Mouse (Mus musculus): Measurements from ENCODE around the gene Ybx2.

Ybx2 gene

DNA sequence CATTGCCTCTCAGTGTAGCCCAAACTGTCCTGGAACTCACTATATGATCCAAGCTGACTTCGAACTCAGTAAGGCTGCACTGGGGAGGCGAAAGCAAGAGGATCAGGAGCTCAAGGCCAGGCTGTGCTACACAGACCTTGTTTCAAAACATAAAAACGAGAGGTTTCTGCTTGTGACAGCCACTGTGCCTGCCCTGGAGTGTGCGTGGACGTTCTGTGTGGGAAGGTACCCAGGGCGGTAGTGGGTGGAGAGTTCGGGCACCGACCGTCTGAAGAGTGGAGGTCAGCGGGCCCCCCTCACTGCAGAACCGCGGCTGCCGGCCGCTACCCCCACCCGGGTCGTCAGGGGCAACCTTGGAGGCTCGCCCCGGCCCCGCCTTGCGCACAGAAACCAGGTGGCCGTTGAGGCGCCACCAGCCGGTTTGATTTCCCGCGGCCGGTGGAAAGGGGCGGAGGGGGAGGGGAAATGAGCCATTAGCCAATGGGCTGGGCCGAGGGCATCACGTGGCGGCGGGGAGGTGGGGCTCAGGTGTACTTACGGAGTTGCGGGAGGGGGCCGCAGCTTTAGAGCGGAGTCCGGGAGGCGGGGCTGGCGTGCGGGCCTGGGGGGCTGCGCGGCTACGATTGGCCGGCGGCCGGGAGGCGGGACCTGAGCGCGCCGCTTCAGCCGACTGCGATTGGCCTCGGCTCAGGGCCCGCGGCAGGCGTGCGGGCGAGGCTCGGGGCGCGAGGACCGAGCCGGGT lies at the start of gene Ybx2:
TSS of gene Ybx2 (plus strand) at position 660 of the 743 bp plus-strand sequence.
- DNase-seq (ENCODE audit: low read depth), result peak; percentile 91

DNA sequence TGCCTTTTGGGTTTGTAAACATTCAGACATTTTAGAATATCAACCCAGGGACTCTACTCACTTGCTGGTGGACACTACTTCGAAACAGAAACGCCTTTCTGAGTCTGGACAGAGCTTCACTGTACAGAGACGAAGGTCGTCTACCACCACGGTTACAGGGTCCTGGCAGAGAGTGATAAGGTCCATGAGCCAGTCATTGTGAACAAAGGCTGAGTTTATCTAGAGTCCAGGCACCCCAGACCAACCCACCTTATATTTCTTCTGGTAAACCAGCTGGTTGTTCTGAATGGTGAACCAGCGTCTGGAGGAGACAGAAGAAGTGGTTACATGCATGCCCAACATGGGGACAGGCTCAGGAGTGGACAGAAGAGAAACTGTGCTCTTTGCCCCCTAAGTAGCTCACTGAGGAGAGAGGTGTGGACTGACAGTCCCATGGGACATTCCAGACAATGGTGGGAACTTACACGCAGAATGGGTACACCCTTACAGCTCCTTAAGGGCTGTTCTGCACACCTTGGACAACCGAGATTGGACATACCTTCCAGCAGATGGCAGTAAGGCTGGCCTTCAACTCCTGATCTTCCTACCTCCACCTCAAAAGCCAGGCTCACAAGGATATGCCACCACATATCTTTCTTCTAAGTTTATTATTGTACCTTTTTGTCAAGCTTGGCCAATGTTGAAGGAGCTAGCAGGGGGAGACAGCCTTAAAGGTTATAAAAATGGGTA lies 48.5 kb upstream of the Ybx2 start:
- DNase-seq (ENCODE audit: low read depth), result peak; percentile 32

DNA sequence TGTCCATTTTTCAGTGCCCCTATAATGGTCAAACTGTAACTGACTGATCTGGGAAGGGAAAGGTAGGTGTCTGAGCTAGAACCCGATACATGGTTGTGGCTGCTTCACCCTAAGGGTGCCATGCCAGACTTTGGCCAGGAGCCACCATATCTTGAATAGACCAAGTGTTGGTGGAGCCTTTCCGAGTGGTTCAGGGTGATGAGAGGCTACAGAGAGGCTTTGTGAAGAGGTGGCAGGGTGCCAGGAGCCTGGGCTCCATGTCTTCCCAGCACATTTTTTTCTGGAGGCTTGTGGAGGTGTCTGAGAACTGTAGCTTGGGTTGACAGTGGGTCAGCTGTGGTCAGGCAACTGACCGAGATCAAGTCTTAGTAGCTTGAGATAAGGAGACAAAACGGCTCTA lies 44.1 kb upstream of the Ybx2 start:
- no peak for DNase-seq (ENCODE audit: low read depth)

DNA sequence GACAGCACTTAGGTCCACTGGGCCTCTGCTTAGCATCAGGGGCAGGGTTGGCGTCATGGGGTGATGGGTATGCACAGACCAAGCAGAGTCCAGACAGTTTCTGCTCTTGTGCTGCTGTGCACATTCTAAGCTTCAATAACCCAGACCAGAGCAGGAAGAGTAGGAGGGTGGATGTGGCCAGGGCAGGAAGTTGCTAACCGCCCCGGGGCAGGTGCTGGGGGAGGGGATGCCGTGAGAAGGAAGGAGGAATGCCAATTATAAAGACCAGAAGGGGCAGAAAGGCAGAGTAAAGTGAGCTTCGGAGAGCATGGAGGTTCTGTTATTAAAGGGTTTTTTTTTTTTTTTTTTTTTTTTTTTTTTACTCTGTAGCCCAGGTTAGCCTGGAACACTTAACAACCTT lies 40.9 kb upstream of the Ybx2 start:
- DNase-seq (ENCODE audit: low read depth), result peak; percentile 91

DNA sequence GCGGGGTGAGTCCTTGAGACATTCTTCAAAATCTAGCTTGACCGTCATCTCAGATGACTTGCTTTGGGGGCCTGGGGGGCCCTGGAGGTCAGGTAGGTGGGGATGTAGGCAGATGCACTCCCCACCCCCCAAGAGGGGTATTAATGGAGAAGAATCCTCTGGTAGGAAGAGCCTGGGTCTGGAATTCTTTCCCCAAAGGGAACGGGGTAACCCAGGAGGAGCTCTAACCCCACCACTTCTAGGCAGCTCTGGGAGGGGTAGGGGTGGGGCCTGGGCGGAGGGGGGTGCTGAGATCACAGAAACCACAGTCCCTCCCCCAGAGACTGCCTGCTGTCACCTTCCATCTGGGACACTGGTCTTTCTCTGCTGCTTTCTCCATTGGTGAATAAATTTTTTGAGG lies 40.3 kb upstream of the Ybx2 start, which contains the start of gene Acap1:
TSS of gene Acap1 (minus strand) at position 249 of the 400 bp plus-strand sequence.
- peak; percentile 88 for DNase-seq (ENCODE audit: low read depth)

DNA sequence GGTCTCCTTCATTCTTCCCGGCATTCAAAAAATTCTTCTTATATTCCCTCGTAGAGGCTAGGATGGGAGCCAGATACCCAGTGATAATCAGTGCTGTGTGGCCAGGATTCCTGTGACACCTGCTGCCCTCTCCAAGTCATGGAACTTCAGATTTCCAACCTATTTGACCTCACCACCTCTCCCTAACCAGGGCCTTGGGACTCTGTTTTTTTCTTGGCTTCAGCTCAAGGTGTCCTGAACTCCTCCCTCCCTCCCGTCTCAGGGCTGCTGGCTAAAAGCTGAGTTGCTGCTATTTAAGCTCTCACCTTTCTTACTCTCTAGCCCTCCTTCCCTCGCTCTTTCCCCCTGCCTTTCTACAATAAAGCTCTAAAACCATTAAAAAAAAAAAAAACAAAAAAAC lies 35.7 kb upstream of the Ybx2 start:
- DNase-seq (ENCODE audit: low read depth), result no peak

DNA sequence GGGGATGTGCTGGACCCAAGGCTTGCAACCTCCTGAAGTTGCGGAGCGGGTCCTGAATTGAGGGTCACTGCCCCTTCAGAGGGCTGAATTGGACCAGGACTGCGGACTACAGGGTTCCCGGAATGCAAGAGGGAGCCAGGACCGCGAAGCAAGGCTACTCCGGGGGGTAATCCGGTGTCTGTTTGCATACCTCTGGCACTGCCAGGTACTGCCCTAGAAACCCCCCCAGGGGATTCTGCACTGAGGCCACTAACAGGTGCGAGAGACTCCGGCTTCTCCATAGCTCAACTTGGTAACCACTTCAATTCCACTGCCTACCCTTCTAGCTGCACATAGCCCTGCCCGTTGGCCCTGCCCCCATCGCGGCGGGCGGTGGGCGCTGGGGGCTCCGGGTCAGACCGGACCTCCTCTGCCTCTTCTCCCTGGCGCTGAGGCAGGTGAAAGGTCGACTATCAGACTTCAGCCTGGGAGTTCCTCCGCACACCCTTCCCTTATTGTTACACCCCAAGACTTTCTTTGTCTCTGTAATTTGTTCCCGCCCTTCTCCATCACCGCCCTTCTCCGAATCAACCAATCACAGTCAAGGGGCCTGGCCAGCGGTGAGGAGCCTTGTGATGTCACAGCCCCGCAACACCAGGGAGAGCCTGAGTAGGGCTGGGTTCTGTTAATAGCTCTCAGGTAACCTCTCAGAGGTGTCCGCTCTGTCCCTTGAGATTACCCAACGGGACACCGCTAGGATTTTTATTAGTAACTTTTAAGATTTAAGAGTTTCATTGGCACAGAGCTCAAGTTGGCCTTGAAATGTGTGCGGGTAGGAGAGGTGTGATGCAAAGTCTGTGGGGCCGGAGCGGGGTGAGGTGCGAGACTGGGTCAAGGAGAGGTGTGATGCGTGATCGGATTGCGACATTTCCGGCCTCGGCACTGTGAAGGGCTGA lies 34.9 kb upstream of the Ybx2 start, which contains the start of the genes 2810408A11Rik and Neurl4:
TSS of gene 2810408A11Rik (minus strand) at position 517 of the 935 bp plus-strand sequence.
TSS of gene Neurl4 (plus strand) at position 602 of the 935 bp plus-strand sequence.
- DNase-seq (ENCODE audit: low read depth), result peak; percentile 98

DNA sequence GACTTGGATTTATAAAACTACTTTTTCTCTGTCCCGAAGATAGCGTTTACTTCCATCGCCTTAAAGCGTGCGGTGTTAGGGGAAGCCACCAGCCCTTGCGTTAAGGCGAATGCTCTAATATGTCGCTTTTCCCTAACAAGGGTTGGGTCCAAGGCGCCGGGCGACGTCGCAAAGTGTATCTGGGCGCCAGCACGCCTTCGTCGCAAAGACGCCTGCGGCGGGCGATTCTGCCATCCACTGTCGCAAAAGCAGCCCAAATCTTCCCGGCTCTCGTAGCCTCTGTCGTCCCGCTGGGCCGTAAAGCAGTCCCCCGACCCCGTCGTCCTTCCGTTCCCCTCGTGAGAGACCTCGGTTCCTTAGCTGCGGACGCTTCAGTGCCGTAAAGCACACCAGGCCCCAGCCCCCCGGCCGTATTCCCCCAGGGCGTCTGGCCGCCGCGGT lies 34.2 kb upstream of the Ybx2 start:
- peak; percentile 94 for DNase-seq (ENCODE audit: low read depth)

DNA sequence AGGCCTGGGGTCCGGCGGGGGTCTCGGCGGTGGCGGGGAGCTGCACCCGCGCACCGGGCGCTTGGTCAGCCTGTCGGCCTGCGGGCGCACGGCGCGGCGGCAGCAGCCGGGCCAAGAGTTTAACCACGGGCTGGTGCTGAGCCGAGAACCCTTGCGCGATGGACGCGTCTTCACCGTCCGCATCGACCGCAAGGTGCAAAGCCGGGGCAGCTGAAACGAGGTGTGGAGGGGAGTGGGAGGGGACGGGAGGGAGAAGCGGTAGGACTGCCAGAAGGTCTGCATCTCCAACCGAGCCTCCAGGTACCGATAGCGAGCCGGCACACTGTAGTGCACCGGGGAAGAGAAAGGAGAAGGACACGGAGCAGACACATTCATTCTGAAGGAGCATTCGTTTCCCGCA lies 33.6 kb upstream of the Ybx2 start:
- no peak for DNase-seq (ENCODE audit: low read depth)

DNA sequence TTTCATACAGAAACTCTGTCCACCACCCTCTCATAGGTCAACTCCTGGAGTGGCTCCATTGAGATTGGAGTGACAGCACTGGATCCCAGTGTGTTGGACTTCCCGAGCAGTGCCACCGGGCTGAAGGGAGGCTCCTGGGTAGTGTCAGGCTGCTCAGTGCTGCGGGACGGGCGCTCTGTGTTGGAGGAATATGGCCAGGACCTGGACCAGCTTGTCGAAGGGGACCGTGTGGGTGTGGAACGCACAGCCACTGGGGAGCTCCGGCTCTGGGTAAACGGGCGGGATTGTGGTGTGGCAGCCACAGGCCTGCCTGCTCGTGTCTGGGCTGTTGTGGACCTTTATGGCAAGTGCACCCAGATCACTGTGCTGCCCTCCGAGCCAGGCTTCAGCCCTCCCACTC lies 32.6 kb upstream of the Ybx2 start:
- no peak for DNase-seq (ENCODE audit: low read depth)

DNA sequence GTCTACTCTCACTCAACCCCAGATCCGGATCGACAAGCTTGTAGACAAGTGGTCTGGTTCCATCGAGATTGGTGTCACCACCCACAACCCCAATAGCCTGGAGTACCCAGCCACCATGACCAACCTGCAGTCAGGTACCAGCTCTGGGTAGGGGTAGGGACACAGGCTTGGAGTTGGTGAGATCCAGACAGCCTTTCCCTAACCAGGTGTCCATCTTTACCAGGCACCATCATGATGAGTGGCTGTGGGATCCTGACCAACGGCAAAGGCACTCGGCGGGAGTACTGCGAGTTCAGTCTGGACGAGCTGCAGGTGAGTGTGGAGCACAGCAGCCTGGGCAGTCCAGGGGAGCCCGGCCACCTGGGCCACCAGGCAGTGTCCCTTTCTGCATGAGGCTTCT lies 31.3 kb upstream of the Ybx2 start:
- DNase-seq (ENCODE audit: low read depth), result no peak

DNA sequence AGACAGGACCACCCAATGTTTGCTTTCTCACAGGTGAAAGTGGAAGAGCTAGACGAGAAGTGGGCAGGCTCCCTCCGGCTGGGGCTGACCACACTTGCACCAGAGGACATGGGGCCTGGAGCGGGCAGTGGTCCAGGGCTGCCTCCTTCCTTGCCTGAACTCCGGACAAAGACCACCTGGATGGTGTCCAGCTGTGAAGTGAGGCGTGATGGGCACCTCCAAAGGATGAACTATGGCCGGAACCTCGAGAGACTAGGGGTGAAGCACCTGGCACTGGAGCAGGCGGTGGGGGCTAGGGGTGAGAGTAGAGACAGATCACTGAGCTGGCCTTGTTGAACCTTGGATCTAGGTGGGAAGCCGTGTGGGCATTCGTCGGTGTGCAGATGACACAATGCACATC lies 27.0 kb upstream of the Ybx2 start:
- DNase-seq (ENCODE audit: low read depth), result no peak

DNA sequence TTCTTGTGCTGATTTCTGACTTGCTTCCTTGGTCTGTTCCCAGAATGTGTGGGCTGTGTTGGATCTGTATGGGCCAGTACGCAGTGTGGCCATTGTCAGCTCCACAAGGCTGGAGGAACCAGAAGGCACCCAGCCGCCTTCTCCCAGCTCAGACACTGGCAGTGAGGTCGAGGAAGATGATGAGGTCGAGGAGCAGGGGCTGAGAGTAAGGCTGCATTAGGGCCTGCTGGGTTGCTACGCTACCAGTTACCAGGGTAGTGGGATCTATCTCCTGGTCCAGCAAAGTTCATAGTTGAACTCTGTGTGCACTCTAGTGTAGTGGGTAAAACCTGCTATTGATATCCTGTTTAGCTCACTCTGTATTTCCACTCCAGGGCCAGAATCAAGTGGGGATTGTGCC lies 26.4 kb upstream of the Ybx2 start:
- no peak for DNase-seq (ENCODE audit: low read depth)

DNA sequence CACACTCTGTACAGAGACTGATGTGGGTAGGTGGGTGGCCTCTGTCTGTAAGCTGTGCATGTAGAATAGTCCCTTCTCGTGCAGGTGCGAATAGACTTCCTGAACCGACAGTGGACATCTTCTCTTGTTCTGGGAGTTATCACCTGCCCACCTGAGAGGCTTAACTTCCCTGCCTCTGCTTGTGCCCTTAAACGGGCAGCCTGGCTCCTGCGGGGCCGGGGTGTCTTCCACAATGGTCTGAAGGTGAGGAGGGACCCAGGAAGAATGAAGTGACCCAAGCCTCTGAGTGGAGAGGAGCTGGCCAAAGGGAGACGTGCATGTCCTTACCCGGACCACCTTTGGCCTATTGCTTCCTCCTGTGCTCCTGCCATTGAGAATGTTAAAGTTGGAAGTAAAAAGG lies 25.4 kb upstream of the Ybx2 start:
- DNase-seq (ENCODE audit: low read depth), result no peak

DNA sequence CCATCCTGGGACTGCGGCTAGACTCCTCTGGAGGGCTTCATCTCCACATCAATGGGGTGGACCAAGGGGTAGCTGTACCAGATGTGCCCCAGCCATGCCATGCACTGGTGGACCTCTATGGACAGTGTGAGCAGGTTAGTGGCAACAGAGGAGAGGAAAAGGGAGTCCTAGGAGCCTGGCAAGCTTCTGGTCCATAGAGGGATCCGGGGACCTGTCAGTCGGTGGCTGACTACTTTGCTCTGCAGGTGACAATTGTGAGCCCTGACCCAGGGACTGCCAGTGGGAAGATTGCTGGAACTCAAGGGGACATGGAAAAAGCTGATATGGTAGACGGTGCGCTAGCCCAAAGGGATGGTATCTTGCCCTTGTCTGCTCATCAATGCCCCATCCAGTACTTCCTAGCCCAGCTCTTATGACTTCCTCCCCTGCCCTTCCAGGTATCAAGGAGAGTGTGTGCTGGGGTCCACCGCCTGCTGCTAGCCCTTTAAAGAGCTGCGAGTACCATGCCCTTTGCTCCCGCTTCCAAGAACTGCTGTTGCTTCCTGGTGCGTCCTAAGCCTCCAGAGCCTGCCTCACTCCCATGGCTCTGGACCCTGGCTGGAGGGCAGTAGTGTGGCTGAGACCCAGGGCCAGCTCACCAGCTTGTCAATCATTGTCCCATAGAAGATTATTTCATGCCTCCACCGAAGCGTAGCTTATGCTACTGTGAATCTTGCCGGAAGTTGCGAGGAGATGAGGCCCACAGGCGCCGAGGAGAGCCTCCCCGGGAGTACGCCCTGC lies 24.6 kb upstream of the Ybx2 start:
- DNase-seq (ENCODE audit: low read depth), result no peak

DNA sequence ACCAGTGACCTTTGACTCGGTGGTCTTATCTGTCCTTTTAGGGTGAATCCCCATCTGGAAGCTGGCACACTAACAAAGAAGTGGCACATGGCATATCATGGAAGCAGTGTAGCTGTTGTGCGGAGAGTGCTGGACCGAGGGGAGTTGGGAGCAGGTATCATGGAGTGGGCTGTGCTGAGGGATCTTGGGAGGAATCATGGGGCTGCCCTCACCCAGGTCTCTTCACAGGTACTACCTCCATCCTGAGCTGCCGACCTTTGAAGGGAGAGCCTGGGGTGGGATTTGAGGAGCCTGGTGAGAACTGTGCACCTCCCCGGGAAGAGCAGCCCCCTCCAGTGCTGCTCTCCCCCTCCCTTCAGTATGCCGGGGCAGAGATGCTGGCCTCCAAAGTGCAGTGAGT lies 23.9 kb upstream of the Ybx2 start:
- no peak for DNase-seq (ENCODE audit: low read depth)

DNA sequence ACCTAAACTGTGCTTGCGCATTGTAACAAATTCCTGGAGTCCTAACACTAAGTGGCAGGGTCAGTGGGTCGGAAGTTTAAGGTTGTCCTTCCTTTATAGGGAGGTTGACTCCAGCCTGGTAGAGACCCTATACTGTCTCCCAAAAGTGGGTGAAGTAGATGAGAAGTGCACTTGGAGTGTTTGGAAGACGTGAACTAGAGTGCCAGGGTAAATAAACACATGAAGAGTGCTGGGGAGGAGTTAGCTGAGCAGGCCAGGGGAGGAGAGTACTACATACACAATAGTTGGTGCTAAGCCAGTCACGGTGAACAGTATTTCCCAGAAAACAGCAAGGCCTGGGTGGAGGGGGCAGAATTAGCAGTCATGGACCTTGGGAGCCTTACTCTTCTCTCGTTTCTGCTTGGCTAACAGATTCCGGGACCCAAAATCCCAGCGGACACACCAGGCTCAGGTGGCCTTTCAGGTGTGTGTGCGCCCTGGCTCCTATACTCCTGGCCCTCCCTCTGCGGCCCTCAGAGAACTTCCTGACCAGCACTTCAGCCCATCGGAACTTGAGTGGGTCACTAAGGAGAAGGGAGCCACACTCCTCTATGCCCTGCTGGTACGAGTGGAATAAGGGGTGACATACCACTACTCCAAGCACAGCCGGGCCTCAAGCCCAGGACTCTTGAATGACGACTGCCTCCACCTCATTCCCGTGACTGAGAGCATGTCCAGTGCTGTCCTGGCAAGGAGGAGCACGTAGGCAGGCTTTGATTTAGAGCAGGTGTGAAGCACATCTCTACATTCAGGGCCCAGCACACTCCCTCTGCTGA lies 22.7 kb upstream of the Ybx2 start:
- no peak for DNase-seq (ENCODE audit: low read depth)

DNA sequence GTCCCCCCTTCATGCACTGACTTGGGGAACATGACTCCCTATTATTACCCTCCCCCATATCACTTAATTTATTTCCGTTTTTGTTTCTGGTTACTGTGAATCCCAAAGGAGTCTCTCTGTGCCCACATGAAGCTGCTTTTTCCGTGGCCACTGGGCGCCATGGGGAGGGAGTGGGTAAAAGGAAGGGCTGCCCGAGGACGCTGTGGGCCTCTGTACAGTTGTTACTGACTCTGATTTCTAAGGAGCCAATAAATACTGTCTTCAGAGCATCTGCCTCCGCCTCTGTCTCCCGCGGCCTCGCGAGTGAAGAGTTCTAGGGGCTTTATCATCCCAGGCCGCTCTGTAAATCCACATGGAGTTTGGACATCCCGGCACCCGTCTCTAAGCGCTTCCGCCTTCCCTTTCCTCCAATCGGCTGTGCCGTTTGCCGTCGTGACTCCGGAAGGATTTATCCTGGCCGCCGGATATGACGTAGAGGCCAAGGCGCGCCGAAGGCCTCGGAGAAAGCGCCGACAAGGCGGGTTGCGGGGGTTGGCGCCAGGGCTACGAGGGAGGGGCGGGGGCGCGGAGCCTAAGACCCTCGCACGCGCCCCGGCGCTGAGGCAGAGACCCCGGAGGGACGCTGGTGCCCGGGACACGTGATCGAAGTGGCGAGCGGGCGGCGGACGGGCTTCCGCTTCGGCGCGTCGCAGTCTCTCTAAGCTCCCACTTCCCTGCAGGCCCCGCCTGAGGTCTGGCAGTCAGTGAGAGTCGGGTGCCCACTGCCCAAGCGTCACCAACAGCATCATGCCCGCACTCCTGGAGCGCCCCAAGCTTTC lies 21.8 kb upstream of the Ybx2 start, which contains the start of gene Gps2:
TSS of gene Gps2 (plus strand) at position 335 of the 818 bp plus-strand sequence.
- peak; percentile 97 for DNase-seq (ENCODE audit: low read depth)

DNA sequence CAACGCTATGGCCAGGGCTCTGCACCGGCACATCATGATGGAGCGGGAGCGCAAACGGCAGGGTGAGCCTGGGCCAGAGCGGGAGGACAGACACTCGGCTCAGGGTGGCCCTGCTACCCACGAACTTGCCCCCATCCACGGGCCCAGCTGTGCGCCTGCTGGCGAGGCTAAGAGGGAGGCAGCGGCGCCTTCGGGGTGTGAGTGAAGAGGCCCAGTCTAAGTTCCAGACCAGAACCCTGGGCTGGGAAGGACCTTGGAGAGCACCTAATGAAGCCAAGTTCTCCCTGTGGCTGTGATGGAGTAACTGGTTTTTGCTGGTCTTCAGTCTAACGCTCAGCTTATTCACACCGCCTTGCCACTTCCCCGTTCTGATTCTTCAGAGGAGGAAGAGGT lies 21.2 kb upstream of the Ybx2 start:
- peak; percentile 68 for DNase-seq (ENCODE audit: low read depth)

All from induced T-regulatory cell, adult 2 months (primary cell).